Mouse (Mus musculus) gastrocnemius, postnatal 14 days (tissue): ENCODE measurements around the gene Eif4g3. TPM values are rescaled to one million over a fixed set of nuclear protein-coding genes. Genes with fewer than 3 reads are reported as not detected.
"Not testable (repeated sequence)": the region's sequence is repeated elsewhere in the genome, so short reads cannot be mapped to it uniquely, and the experiment has no call there.

Source experiments
- DNase-seq: peaks from one replicate; pipeline ENCODE4 v3.0.0; 2021; ENCODE audit warnings: mixed read lengths
- intact Hi-C: fragments of 180-260 bp; cut with DNase I; formaldehyde crosslinking; loops from one replicate; pipeline ENCODE4 v1.15.1; 2025; ENCODE audit warnings: low total_unique reads
- total RNA-seq, 2 experiments: library from RNA; stranded (reverse); gene quantifications; 2 replicates each; pipeline ENCODE4 v1.2.3; 2021

The Eif4g3 gene
- total RNA-seq, 2 experiments from 2014 or later: 95.2 to 98.9 TPM

- intact Hi-C loops, DNase-seq: not testable (repeated sequence)
Measured at GRCm38 (mm10) chr4:137979066-137979644, 13.7 kb upstream of the Eif4g3 start.

DNA sequence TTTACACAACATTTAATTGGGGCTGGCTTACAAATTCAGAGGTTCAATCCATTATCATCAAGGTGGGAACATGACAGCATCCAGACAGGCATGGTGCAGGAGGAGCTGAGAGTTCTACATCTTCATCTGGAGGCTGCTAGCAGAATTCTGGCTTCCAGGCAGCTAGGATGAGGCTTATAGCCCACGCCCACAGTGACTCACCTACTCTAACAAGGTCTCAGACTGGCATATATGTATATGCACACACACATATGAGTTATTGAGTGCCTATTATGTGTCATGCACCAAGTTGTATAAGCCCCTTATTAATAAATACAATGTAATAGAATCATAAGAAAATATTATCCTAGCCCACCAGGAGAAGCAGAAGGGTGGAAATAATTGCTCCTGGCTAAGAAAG is 10.0 kb upstream of the Eif4g3 start:
- no peak for DNase-seq
- intact Hi-C loops: no loop called here

- intact Hi-C loops: no loop called here
- DNase-seq: peak; percentile 69
Measured at GRCm38 (mm10) chr4:137984212-137984611, 8.6 kb upstream of the Eif4g3 start.

GRCm38 (mm10) chr4:137984746-137985145 is 8.1 kb upstream of the Eif4g3 start:
- no peak for DNase-seq
- intact Hi-C loops: no loop called here

- intact Hi-C loops: no loop called here
Measured at GRCm38 (mm10) chr4:137989426-137989825, 3.4 kb upstream of the Eif4g3 start.

DNA sequence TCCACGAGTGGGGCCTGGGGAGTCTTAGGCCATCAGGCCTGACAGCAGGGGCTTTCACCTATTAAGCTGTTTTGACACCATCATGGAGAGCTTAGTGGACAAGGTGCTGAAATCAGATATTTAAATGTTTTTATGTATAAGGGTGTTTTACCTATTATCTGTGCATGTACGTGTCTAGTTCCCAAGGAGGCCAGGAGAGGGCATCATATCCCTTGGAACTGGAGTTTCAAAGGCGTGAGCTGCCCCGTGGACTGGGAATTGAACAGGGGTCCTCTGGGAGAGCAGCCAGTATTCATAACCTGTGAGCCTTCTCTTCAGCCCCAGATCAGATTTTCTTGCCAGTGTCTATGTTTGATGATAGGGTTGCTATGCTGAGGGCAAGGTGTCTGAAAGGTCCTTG is 2.4 kb upstream of the Eif4g3 start:
- DNase-seq: no peak
- intact Hi-C loops: no loop called here

More at GRCm38 (mm10) chr4:137989426-137989825, 3.4 kb upstream of the Eif4g3 start:
- no peak for DNase-seq

DNA sequence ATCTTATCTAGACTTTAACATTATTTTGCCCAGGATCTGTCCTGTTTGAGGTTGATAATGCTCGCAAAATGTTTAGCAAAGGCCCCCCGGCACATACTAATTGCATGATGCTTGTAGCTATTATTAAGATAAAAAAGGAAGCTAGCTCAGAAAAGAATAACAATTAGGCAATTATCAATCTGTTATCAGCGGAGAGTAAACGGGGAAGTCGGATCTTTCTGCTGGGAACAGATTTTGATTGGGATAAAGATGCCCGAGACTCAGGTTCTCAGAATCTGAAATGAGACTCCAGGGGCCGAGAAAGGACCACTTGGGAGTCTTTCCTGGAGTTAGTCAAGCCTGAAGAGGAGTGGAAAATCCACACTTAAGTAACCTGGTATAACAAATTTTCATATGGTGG is 1.6 kb upstream of the Eif4g3 start:
- intact Hi-C loops: no loop called here
- DNase-seq: no peak

- DNase-seq: peak; percentile 100
Measured at GRCm38 (mm10) chr4:137993291-137993758, 503 bp downstream of the Eif4g3 start.

DNA sequence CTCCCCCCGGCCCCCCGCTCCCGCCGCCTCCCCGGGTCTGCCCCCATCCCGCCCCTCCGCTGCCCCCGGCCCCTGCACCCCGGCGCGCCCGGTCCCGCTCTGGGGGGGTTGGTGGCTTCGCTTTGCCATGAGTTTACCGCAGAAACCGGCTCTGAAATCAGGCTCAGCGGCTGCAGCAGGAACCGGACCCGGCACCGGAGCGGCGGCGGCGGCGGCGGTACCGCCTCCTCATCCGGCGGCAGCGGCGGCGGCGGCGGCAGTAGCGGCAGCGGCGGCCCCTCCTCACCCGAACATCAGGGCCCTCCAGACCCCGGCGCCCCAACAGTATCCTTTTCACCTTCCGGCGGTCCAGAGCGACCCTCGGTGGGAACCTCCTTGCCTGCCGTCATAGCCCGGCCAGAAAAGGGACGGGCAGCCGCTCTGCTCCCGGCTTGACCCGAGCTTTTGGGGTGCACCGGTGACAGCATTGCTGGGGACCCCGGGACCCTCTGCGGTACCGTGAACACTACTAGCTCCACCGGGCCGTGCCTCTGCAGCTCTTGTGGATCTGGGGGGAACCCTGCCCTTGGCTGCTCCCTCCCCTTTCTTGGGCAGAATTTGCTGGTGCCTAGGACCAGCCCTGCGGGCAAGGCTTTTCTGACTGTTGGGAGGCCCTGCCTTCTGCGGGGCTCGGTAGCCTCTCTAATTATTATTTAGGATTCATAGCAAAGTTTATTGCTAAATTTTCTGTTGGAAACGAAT is 1.2 kb downstream of the Eif4g3 start:
- intact Hi-C loops: no loop called here
- peak; percentile 43 for DNase-seq

More at GRCm38 (mm10) chr4:137993291-137993758, 503 bp downstream of the Eif4g3 start:
- intact Hi-C loops: no loop called here

DNA sequence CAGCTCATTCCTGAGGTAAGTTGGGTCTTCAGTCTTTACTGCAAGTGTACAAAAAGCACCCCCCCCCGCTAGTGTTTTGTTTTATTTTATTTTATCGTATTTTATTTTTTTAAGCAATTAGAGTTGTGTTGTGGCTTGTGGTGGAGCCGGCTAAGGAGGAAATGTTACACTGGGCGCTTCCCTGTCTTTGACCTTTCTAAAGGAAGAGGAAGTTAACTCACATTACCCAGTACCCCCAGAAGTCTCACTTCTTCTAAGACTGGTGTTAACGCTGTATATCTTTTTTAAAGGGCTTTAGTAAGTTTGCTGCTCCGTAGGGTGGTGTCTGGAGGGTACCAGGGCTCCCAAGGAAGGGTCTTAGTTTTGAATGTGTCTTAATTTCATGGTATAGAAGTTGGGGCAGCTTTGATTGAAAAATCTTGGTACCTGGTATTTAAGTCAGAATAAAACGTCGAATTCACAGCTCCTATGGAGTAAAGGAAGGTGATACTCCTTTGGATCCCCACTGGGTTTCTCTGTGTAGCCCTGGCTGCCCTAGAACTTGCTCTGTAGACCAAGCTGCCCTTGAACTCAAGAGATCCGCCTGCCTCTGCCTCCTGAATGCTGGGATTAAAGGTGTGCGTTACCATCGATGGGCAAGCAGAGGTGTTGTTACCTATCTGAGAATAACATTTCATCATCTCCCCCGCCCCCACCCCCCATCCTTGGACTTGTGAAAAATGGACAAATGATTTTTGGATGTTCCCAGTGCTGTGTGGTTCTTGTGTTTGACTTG is 1.9 kb downstream of the Eif4g3 start:
- intact Hi-C loops: no loop called here
- DNase-seq: no peak

DNA sequence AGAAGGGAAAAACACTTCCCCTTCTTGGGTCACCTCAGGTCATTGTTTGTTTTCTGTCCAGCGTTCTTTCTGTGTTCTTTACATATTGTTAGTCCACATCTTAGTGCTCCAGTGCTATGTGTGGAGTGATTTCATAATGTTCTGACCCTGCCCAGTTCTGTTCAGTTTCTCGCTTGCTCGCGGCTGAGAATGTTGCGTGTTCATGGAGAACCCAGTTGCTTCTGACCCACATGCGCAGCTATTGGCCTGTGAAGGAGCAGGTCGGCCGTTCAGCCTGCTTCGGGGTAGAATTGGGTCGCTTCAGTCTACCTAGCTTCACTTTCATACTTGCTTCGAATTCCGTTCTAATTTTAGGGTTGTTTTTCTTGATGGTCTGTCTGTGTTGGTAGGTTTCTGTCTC is 2.6 kb downstream of the Eif4g3 start:
- intact Hi-C loops: no loop called here
- peak; percentile 30 for DNase-seq

GRCm38 (mm10) chr4:137998232-137998631 is 5.4 kb downstream of the Eif4g3 start:
- DNase-seq: no peak
- intact Hi-C loops: no loop called here

GRCm38 (mm10) chr4:138000682-138001081 is 7.9 kb downstream of the Eif4g3 start:
- DNase-seq: peak; percentile 66
- intact Hi-C loops: no loop called here

DNA sequence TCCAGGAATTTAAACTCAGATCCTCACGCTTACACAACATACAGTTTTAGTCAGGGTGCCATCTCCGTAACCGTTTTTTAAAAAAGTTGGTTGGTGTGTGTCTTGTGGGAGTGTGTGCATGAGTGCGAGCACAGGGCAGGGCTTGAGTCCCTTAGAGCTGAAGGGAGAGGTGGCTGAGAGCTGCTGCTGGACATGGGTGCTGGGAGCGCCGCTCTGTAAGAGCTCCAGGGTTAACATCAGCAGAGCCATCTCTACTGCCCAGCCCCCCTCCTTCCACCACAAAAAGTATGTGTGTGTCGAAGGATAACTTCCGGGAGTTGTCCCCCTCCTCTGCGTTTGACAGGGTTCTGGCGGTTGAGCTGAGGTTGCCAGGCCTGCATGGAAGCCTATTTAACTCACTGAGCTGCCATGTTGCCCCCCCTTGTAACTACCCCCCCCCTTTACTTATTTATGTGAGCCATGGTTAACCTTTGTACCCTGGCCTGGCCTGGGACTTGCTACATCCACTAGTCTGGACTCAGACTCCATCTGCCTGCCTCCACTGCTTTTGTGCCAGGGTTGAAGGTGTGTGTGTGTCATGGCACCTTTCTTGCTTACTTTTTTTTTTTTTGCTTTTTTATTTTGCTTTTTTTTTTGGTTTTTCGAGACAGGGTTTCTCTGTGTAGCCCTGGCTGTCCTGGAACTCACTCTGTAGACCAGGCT is 11.2 kb downstream of the Eif4g3 start:
- intact Hi-C loops: no loop called here
- DNase-seq: no peak

GRCm38 (mm10) chr4:138005781-138006180 is 13.0 kb downstream of the Eif4g3 start:
- DNase-seq: no peak
- intact Hi-C loops: no loop called here

DNA sequence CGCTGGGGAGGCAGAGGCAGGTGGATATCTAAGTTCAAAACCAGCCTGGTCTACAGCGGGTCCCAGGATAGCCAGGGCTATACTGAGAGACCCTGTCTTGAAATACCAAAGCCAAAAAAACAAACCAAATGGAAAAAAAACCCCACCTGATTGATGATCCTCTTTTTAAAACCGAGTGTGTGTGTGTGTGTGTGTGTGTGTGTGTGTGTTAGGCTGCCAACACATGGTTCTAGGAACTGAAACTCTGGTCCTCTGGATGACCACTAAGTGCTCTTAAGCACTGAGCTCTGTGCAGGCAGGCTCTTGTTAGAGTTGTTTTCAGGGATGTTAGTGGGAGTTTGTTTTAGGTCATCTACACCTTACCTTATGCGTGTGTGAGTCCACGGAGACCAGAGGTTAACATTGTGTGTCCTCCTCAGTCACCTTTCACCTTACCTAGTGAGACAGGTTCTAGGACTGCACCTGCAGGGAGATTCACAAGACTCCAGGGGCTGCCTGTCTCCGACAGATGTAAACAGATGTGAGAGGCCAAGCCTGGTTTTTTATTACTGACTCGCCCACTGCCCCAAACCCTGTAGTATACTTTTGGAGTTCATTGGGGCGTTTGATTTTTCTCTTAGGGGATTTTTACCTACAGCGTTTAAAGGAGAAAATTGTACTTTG is 14.3 kb downstream of the Eif4g3 start:
- no peak for DNase-seq
- intact Hi-C loops: no loop called here

- intact Hi-C loops: no loop called here
- DNase-seq: no peak
Measured at GRCm38 (mm10) chr4:138008646-138009045, 15.8 kb downstream of the Eif4g3 start.

GRCm38 (mm10) chr4:138009786-138010502 is 17.1 kb downstream of the Eif4g3 start:
- DNase-seq: no peak
- intact Hi-C loops: no loop called here
